Mouse (Mus musculus) cortical plate, adult 2 months (tissue): ENCODE data around the gene Gcn1l1. TPM values are rescaled to one million over a fixed set of nuclear protein-coding genes. Genes with fewer than 3 reads are reported as not detected.

Experiments used
- H3K27ac ChIP-seq: fragments of 200-500 bp; 2 replicates; pipeline ENCODE4 v1.5.1; 2012; ENCODE audit warnings: low read length, control low read depth, inconsistent platforms; ENCODE audit not compliant: insufficient read depth
- H3K4me1 ChIP-seq: fragments of 200-500 bp; 2 replicates; pipeline ENCODE4 v1.6.1; 2011; ENCODE audit warnings: low read length; ENCODE audit not compliant: control insufficient read depth, insufficient read depth
- H3K4me3 ChIP-seq: fragments of 200-500 bp; 2 replicates; pipeline ENCODE4 v1.5.1; 2011; ENCODE audit warnings: mild to moderate bottlenecking, low read length, control low read depth; ENCODE audit not compliant: insufficient read depth
- CTCF ChIP-seq: fragments of 200-500 bp; IDR thresholded peaks from 2 replicates; pipeline ENCODE4 v1.5.1; 2011; ENCODE audit warnings: mild to moderate bottlenecking, control low read depth, low read length; ENCODE audit not compliant: insufficient read depth; ENCODE audit errors: extremely low read depth
- POLR2A ChIP-seq: fragments of 200-500 bp; IDR thresholded peaks from 2 replicates; pipeline ENCODE4 v1.6.1; 2011; ENCODE audit warnings: mild to moderate bottlenecking, low read length, control low read depth; ENCODE audit not compliant: insufficient read depth; ENCODE audit errors: extremely low read depth
- polyA plus RNA-seq: library from polyadenylated mRNA; depleted of rRNA; stranded (reverse); fragments of >200 nt; gene quantifications from 2 replicates; pipeline ENCODE4 v1.2.3, GENCODE M21; 2012

Gene Gcn1l1
- polyA plus RNA-seq, 1 experiment, result 36.0 TPM

- no peak overlapping the region for H3K27ac ChIP-seq
- peaks cover 8% of the 10 kb centered on the region; the same call in 1 of the 2 replicates for H3K4me1 ChIP-seq
- no peak overlapping the region for H3K4me3 ChIP-seq
- no peak for TF ChIP-seq CTCF
- no peak for TF ChIP-seq POLR2A
These were observed 19.4 kb upstream of the Gcn1l1 start for GRCm38 (mm10) chr5:115545636-115546035.

GRCm38 (mm10) chr5:115546536-115546935 lies 18.5 kb upstream of the Gcn1l1 start:
- Histone ChIP-seq H3K4me1 (peaks cover 8% of the 10 kb centered on the region; the same call in 1 of the 2 replicates), H3K27ac (no peak overlapping the region), H3K4me3 (no peak overlapping the region)
- TF ChIP-seq CTCF, result no peak
- no peak for TF ChIP-seq POLR2A

GRCm38 (mm10) chr5:115547014-115547413 lies 18.0 kb upstream of the Gcn1l1 start:
- Histone ChIP-seq H3K4me1 (peaks cover 8% of the 10 kb centered on the region; the same call in 1 of the 2 replicates), H3K4me3 (no peak overlapping the region), H3K27ac (no peak overlapping the region)
- TF ChIP-seq POLR2A (no peak), CTCF (no peak)

- Histone ChIP-seq H3K27ac (no peak overlapping the region), H3K4me3 (no peak overlapping the region), H3K4me1 (peaks cover 8% of the 10 kb centered on the region; the same call in 1 of the 2 replicates)
- TF ChIP-seq POLR2A, result no peak
- TF ChIP-seq CTCF, result no peak
These were observed 17.6 kb upstream of the Gcn1l1 start for GRCm38 (mm10) chr5:115547421-115547820.

- Histone ChIP-seq H3K27ac (no peak overlapping the region), H3K4me3 (no peak overlapping the region), H3K4me1 (peaks cover 2% of the 10 kb centered on the region; the same call in 1 of the 2 replicates)
- no peak for TF ChIP-seq POLR2A
These were observed 16.4 kb upstream of the Gcn1l1 start for GRCm38 (mm10) chr5:115548501-115549285.

GRCm38 (mm10) chr5:115550482-115551005 lies 14.5 kb upstream of the Gcn1l1 start:
- H3K4me1 ChIP-seq, result no peaks in the 10 kb centered on the region
- no peak overlapping the region for H3K4me3 ChIP-seq
- no peak overlapping the region for H3K27ac ChIP-seq
- TF ChIP-seq POLR2A, result no peak
- no peak for TF ChIP-seq CTCF

GRCm38 (mm10) chr5:115551386-115551785 lies 13.7 kb upstream of the Gcn1l1 start:
- Histone ChIP-seq H3K4me1 (no peaks in the 10 kb centered on the region), H3K27ac (no peak overlapping the region), H3K4me3 (no peak overlapping the region)
- TF ChIP-seq CTCF (no peak), POLR2A (no peak)

GRCm38 (mm10) chr5:115551799-115552198 lies 13.3 kb upstream of the Gcn1l1 start:
- no peak overlapping the region for H3K4me3 ChIP-seq
- H3K27ac ChIP-seq, result no peak overlapping the region
- H3K4me1 ChIP-seq, result no peaks in the 10 kb centered on the region
- TF ChIP-seq POLR2A, result no peak
- no peak for TF ChIP-seq CTCF

- no peaks in the 10 kb centered on the region for H3K4me1 ChIP-seq
- H3K27ac ChIP-seq, result no peak overlapping the region
- TF ChIP-seq CTCF (no peak), POLR2A (no peak)
- no peak overlapping the region for H3K4me3 ChIP-seq
These were observed 11.1 kb upstream of the Gcn1l1 start for GRCm38 (mm10) chr5:115553801-115554420.

GRCm38 (mm10) chr5:115554536-115555291 lies 10.3 kb upstream of the Gcn1l1 start:
- Histone ChIP-seq H3K27ac (no peak overlapping the region), H3K4me1 (no peaks in the 10 kb centered on the region), H3K4me3 (no peak overlapping the region)
- TF ChIP-seq POLR2A, result no peak
- no peak for TF ChIP-seq CTCF
